Comparison of ENCODE assay signal across 9 mouse cellular contexts in the genomic region with DNA sequence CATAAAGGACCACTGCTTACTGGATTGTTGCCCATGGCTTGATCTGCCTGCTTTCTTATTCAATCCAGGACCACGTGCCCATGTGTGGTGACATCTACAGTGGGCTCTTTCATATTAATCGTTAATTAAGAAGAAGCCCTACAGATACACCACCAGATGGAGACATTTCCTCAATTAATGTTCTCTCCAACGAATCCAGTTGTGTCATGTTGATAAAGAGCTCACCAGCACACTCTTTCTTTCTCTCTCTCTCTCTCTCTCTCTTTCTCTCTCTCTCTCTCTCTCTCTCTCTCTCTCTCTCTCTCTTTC. TPM values are rescaled to one million over a fixed set of nuclear protein-coding genes. Genes with fewer than 3 reads are reported as not detected.
DNase-seq lines count a peak whose midpoint lies in the region; ATAC-seq and TF ChIP-seq lines count a peak whose summit lies in the region.
"Had no signal": no experiment of that assay in that cellular context is flagged by ENCODE, and none has a peak within 500 bp of the region (broad histone marks: within the 10 kb centered on the region; RNA-seq: fewer than 3 reads in every experiment).

No protein-coding gene starts in this region.

- peak overlapping the region; percentile 47 for H3K9ac ChIP-seq in forebrain, postnatal 0 days
- H3K9ac ChIP-seq: liver, embryonic 15.5 days had no signal

- H3K27me3 ChIP-seq in forebrain, postnatal 0 days (ENCODE audit: insufficient read depth, low read length), result no peaks in the 10 kb centered on the region
- H3K27me3 ChIP-seq: liver, embryonic 15.5 days had no signal

- H3K27ac ChIP-seq in forebrain, postnatal 0 days (ENCODE audit: low read depth, low read length), result peak overlapping the region; percentile 54
- H3K27ac ChIP-seq: liver, embryonic 15.5 days had no signal

- no peaks in the 10 kb centered on the region for H3K9me3 ChIP-seq in forebrain, postnatal 0 days (ENCODE audit: low read length)
- H3K9me3 ChIP-seq: liver, embryonic 15.5 days had no signal

- TF ChIP-seq CTCF in forebrain, postnatal 0 days (IDR thresholded peaks at IDR 0.05; ENCODE audit: low read depth), result peak; percentile 76

- peak overlapping the region; percentile 51 for H3K4me2 ChIP-seq in forebrain, postnatal 0 days (ENCODE audit: low read depth)
- H3K4me2 ChIP-seq: liver, embryonic 15.5 days had no signal

- H3K4me1 ChIP-seq in forebrain, postnatal 0 days (ENCODE audit: insufficient read depth), result peaks cover 9% of the 10 kb centered on the region; the same call in 1 of the 2 replicates
- H3K4me1 ChIP-seq: liver, embryonic 15.5 days had no signal

- peak; percentile 82 for ATAC-seq in frontal cortex, adult (ENCODE audit: low TSS enrichment)
- peak; percentile 91 for ATAC-seq in forebrain, postnatal 0 days

- WGBS in forebrain, postnatal 0 days, result 0% methylated on average over 3 of the region's 3 CpGs

- H3K4me3 ChIP-seq in forebrain, postnatal 0 days (ENCODE audit: low read depth, low read length), result peak overlapping the region; percentile 23; the same call in 1 of the 2 replicates
- H3K4me3 ChIP-seq: liver, embryonic 15.5 days had no signal

- H3K36me3 ChIP-seq in forebrain, postnatal 0 days (ENCODE audit: insufficient read depth), result no peaks in the 10 kb centered on the region
- H3K36me3 ChIP-seq: liver, embryonic 15.5 days had no signal

- DNase-seq in frontal cortex, postnatal 25 days (ENCODE audit: low spot score in 2 of 2), result no peak
- peak; percentile 15 for DNase-seq in right cerebral cortex, adult 18-20 months
- DNase-seq in right cerebral cortex, postnatal 4 days, result no peak
- peak; percentile 85 for DNase-seq in forebrain, postnatal 0 days
- peak; percentile 36 for DNase-seq in lung, postnatal 10 days
- no peak for DNase-seq in urinary bladder, postnatal 14 days (ENCODE audit: low spot score)
- no peak for DNase-seq in gastrocnemius, postnatal 10 days

RNA-seq across cellular contexts. Expression of a gene that starts 17.9 kb away (rescaled TPM):
- total RNA-seq in forebrain, postnatal 0 days (2014; rRNA removed), result 0.08 TPM in 1 of 2 replicates, not detected in the other
- polyA plus RNA-seq in forebrain, postnatal 0 days (2015; fragmentation: Nextera tagmentation; extraction: Ambion mirVana), result not detected in 2 replicates
- total RNA-seq in gastrocnemius, postnatal 10 days (2021), result not detected
- polyA plus RNA-seq: liver, embryonic 15.5 days had no signal

RNA-seq across cellular contexts. Expression of a gene that starts 53.0 kb away (rescaled TPM):
- total RNA-seq in forebrain, postnatal 0 days (2014; rRNA removed), result not detected in 2 replicates
- polyA plus RNA-seq in forebrain, postnatal 0 days (2015; fragmentation: Nextera tagmentation; extraction: Ambion mirVana), result not detected in 2 replicates
- total RNA-seq in gastrocnemius, postnatal 10 days (2021), result not detected
- polyA plus RNA-seq: liver, embryonic 15.5 days had no signal

Comparison
In these comparisons a context has a peak if more than half of its experiments do, and no peak if none do; other contexts are left out.
1. DNase-seq: peak in right cerebral cortex, adult 18-20 months (single experiment), forebrain, postnatal 0 days (single experiment) and lung, postnatal 10 days (single experiment); none in frontal cortex, postnatal 25 days (0 of 2), right cerebral cortex, postnatal 4 days (single experiment), urinary bladder, postnatal 14 days (single experiment) and gastrocnemius, postnatal 10 days (single experiment).